Mouse (Mus musculus) neural tube, embryonic 12.5 days (tissue): ENCODE results near the gene BC035947. TPM values are rescaled to one million over a fixed set of nuclear protein-coding genes. Genes with fewer than 3 reads are reported as not detected.
"Not testable (repeated sequence)": the region's sequence is repeated elsewhere in the genome, so short reads cannot be mapped to it uniquely, and the experiment has no call there.

Experiments used
- ATAC-seq: fragments of 200-750 bp; cut with Nextera tagmentation; 2 replicates; pipeline ENCODE4 v1.8.0; 2017; ENCODE audit warnings: low read depth, mild to moderate bottlenecking, moderate TSS enrichment, moderate library complexity; ENCODE audit not compliant: low FRiP score
- H3K27ac ChIP-seq: fragments of 300-500 bp; sonication (generic); 2 replicates; pipeline ENCODE4 v1.5.1; 2016
- H3K27me3 ChIP-seq: fragments of 300-500 bp; sonication (generic); replicated peaks from 2 replicates; pipeline ENCODE4 v1.6.1; 2016; ENCODE audit warnings: mild to moderate bottlenecking
- H3K36me3 ChIP-seq: fragments of 300-500 bp; sonication (generic); 2 replicates; pipeline ENCODE4 v1.6.1; 2016; ENCODE audit warnings: mild to moderate bottlenecking
- H3K4me1 ChIP-seq: fragments of 300-500 bp; sonication (generic); 2 replicates; pipeline ENCODE4 v1.6.1; 2016
- H3K4me2 ChIP-seq: fragments of 300-500 bp; sonication (generic); replicated peaks from 2 replicates; pipeline ENCODE4 v1.6.1; 2016; ENCODE audit warnings: mild to moderate bottlenecking
- H3K4me3 ChIP-seq: fragments of 300-500 bp; sonication (generic); 2 replicates; pipeline ENCODE4 v1.5.1; 2016
- H3K9ac ChIP-seq: fragments of 300-500 bp; sonication (generic); 2 replicates; pipeline ENCODE4 v1.6.1; 2016; ENCODE audit warnings: mild to moderate bottlenecking
- H3K9me3 ChIP-seq: fragments of 300-500 bp; sonication (generic); 2 replicates; pipeline ENCODE4 v1.6.1; 2016; ENCODE audit warnings: mild to moderate bottlenecking
- WGBS: fragments of 180-500 bp; shearing (Covaris S2); methylation state at CpG from one replicate; pipeline ENCODE4 v1.1.7; 2016; 5-methylcytosine and 5-hydroxymethylcytosine counted together
- polyA plus RNA-seq: library from polyadenylated mRNA; unstranded; fragments of >200 nt; fragmentation: Nextera tagmentation; extraction: Ambion mirVana; gene quantifications from 2 replicates; pipeline ENCODE4 v1.2.1, GENCODE M21; 2016

Gene BC035947
- polyA plus RNA-seq, 1 experiment from 2014 or later = 0.65 TPM

DNA sequence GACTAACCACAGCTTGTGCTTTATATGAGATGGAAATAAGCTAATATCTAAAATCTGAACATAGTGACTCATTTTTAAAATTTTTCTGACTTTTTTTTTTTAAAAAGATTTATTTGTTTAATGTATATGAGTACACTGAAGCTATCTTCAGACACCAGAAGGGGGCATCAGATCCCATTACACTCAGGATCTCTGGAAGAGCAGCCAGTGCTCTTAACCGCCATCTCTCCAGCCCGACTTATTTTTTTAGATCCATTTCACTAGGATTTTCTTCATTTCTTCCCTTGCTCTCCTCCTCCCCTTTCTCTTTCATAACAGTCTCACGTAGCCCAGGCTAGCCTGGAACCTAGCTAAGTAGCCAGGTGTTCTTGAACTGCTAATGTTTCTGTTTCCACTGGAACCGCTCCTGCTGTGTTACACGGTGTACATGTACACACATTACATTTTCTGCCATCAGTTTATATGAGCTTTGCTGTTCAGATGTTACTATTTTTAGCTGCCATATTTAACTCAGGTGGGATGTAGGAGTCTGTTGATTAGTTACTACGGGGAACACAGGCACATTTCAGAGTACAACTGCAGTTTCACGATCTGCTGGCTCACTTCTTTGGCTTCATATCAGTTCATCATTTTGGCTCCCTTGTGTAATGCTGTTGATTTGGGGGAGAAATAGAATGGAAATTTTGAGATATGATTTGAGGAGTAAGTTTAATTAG lies 18.7 kb upstream of the BC035947 start:
- no peaks in the 10 kb centered on the region for H3K9me3 ChIP-seq
- no peak for ATAC-seq
- H3K4me3 ChIP-seq = no peak overlapping the region
- 88% methylated on average over 7 of the region's 7 CpGs for WGBS
- no peaks in the 10 kb centered on the region for H3K4me1 ChIP-seq
- H3K27me3 ChIP-seq = no peaks in the 10 kb centered on the region
- H3K4me2 ChIP-seq = no peak overlapping the region
- no peak overlapping the region for H3K9ac ChIP-seq
- H3K36me3 ChIP-seq = no peaks in the 10 kb centered on the region
- H3K27ac ChIP-seq = no peak overlapping the region

DNA sequence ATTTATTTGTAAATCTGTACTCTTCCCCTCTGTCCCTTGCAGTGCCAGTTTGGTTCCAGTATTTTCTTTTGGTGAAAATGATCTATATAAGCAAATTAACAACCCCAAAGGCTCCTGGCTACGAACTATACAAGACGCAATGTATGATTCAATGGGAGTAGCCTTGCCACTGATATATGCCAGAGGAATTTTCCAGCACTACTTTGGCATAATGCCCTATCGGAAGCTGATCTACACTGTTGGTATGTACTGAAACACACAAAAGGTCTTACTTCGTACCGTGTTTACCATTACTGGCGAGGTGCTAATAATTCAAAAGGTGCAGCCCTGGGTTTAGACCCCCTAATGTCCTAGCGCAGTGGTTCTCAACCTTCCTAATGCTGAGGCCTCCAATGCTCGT lies 17.1 kb upstream of the BC035947 start:
- H3K27ac ChIP-seq = no peak overlapping the region
- H3K9ac ChIP-seq = no peak overlapping the region
- no peaks in the 10 kb centered on the region for H3K27me3 ChIP-seq
- no peaks in the 10 kb centered on the region for H3K9me3 ChIP-seq
- WGBS = 93% methylated on average over 8 of the region's 8 CpGs
- H3K4me3 ChIP-seq = no peak overlapping the region
- ATAC-seq = no peak
- H3K4me1 ChIP-seq = no peaks in the 10 kb centered on the region
- H3K4me2 ChIP-seq = no peak overlapping the region
- no peaks in the 10 kb centered on the region for H3K36me3 ChIP-seq

DNA sequence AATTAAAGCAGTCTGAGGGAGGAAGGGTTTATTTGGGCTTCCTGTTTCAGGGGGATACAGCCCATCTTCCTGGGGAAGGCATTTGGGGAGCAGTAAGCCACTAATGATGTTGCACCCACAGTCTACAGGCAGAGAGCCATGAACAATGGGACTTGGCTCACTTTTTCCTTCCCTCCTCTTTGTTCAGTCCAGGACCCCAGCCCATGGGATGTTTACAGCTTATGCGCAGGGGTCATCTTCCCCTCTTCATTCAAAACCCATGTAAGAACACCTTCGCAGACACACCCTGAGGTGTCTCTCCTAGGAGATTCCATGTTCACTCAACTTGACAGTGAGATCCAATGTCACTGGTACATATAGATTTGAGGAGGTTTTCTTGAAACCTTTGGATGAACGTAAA lies 16.4 kb upstream of the BC035947 start:
- Histone ChIP-seq H3K27ac (no peak overlapping the region), H3K27me3 (no peaks in the 10 kb centered on the region), H3K36me3 (no peaks in the 10 kb centered on the region), H3K4me3 (no peak overlapping the region), H3K9me3 (no peaks in the 10 kb centered on the region), H3K4me2 (no peak overlapping the region), H3K4me1 (no peaks in the 10 kb centered on the region), H3K9ac (no peak overlapping the region)
- no peak for ATAC-seq
- WGBS = 93% methylated on average over 3 of the region's 3 CpGs

DNA sequence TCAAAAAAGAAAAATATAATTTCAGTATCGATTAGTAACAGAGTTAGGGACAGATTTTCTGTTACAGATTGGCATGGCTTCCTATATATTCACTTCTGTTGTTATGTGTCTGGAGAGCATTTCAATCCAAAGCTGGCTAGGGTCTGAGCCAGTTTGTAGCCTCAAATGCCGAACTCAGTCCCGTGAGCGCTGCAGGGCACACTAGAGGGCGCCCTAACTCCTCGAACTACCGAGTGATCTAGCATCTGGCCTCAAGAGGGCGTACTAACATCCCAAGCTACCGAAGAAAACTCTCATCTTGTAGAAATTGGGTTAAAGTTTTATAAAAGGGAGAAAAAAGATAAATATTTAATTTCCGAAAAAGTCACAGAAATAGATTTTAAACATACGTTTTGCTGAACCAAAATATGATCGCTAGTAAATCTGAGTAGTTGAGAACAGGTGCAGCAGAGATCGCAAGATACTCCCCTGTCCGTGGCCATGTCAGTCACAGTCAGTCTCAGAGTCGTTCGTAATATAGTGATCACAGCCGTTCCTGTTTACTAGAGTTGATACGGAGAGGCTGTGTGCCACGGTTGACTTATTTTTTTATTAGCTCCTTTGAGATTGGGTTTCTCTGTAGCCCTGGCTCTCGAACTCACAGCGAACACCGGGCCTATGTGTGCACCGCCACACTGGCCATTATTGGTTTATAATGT lies 13.4 kb upstream of the BC035947 start:
- WGBS = 50% methylated on average over 23 of the region's 23 CpGs
- H3K27ac ChIP-seq = no peak overlapping the region
- no peak overlapping the region for H3K4me3 ChIP-seq
- no peaks in the 10 kb centered on the region for H3K27me3 ChIP-seq
- H3K36me3 ChIP-seq = no peaks in the 10 kb centered on the region
- H3K4me1 ChIP-seq = no peaks in the 10 kb centered on the region
- no peak overlapping the region for H3K9ac ChIP-seq
- H3K4me2 ChIP-seq = no peak overlapping the region
- no peaks in the 10 kb centered on the region for H3K9me3 ChIP-seq
- no peak for ATAC-seq

DNA sequence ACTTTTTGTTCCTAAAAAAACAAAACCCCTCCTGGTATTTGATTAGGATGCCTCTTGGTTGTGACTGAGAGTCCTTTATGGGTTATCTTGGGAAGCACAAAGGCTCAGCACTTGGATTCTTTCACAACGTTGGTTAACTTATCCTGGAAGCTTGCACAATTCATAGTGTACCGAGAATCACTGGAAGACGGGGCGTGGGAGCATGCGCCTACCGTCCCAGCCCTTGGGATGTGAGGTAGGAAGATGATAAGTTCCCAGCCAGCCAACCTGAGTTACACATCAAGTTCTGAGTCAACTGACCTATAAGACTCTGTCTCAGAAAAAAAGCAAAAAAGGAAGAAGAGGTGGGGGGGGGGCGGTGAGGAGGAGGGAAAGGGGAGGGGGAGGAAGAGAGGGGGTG lies 6.9 kb upstream of the BC035947 start:
- WGBS = 96% methylated on average over 7 of the region's 7 CpGs
- H3K9ac ChIP-seq = no peak overlapping the region
- H3K9me3 ChIP-seq = no peaks in the 10 kb centered on the region
- H3K27me3 ChIP-seq = no peaks in the 10 kb centered on the region
- H3K4me2 ChIP-seq = no peak overlapping the region
- H3K4me1 ChIP-seq = no peaks in the 10 kb centered on the region
- H3K4me3 ChIP-seq = no peak overlapping the region
- no peak for ATAC-seq
- H3K36me3 ChIP-seq = no peaks in the 10 kb centered on the region
- H3K27ac ChIP-seq = no peak overlapping the region

DNA sequence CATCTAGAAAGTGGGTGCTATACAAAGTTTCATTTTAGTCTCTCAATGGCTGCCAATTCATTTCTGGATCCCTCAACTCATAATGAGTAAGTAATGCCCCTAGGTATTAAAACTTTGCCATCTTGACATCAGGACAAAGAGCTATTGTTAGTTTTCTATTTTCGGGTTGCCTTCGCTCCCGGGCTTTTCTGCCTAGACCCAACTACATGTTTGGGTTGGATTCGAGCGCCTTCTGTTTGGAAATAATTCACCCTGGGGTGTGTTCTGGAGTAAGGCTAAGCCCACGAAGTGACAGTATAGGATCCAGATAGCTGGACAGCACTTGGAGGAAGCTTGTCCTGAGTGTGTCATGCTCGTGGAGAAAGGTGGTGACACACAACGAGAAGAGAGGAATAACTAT lies 798 bp upstream of the BC035947 start:
- WGBS = 80% methylated on average over 8 of the region's 8 CpGs
- no peak overlapping the region for H3K4me2 ChIP-seq

DNA sequence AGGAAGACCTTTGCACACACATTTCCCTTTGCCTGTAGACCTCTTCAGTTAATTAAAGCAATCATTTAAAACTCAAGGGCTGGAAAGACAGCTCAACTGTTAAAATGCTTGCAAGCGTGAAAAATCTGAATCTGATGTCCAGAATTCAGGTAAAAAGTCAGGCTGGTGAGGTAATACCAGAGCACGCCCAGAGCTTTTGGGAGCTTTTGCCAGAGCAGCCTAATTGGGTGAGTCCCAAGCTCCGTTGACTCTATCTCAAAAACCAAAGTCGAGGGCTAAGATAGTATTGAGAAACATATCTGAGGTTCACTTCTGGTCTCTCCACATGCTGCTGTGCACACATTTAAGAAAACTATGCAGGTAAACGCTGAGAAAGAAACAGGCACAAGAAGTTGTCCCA lies 1.1 kb downstream of the BC035947 start, which contains the start of gene Mogat1:
Gene Mogat1, plus strand, starts transcription at position 130 of the 400 bp plus-strand sequence.
- 78% methylated on average over 5 of the region's 5 CpGs for WGBS

More for the DNA sequence above, 798 bp upstream of the BC035947 start:
- H3K27ac ChIP-seq = no peak overlapping the region
- no peaks in the 10 kb centered on the region; the same call in 1 of the 2 replicates for H3K27me3 ChIP-seq
- H3K9ac ChIP-seq = no peak overlapping the region
- H3K4me3 ChIP-seq = no peak overlapping the region
- no peak for ATAC-seq
- H3K9me3 ChIP-seq = no peaks in the 10 kb centered on the region
- no peaks in the 10 kb centered on the region for H3K36me3 ChIP-seq
- H3K4me1 ChIP-seq = no peaks in the 10 kb centered on the region

DNA sequence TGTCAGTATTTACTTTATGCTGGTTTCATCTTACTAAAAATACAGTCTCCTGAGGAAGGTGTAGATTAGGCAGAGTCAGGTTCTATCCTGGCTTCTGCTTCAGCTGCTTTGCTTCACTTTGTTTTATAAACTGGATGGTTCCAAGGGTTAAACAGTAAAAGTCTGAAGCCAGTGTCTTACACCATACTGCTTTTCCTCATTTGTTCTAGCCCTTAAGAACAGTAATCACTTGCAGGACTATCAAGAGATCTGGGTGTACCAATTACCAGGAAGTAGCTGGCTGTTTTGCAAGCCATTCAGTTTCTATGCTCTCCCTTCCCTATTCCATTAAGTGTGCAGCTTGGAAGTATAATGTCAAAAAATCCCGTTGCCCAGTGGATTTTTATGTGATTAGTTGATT lies 4.8 kb downstream of the BC035947 start:
- Histone ChIP-seq H3K9me3 (no peaks in the 10 kb centered on the region), H3K27me3 (no peaks in the 10 kb centered on the region; the same call in 1 of the 2 replicates), H3K27ac (no peak overlapping the region), H3K9ac (no peak overlapping the region), H3K4me1 (no peaks in the 10 kb centered on the region), H3K4me2 (no peak overlapping the region), H3K4me3 (no peak overlapping the region), H3K36me3 (no peaks in the 10 kb centered on the region)
- ATAC-seq = no peak
- 48% methylated on average over 1 of the region's 1 CpGs for WGBS

More for the DNA sequence above, 1.1 kb downstream of the BC035947 start, which contains the start of gene Mogat1:
- no peaks in the 10 kb centered on the region; the same call in 1 of the 2 replicates for H3K27me3 ChIP-seq
- no peak for ATAC-seq
- no peaks in the 10 kb centered on the region for H3K4me1 ChIP-seq
- H3K9me3 ChIP-seq = no peaks in the 10 kb centered on the region
- no peak within 1 kb of the TSS for H3K27ac ChIP-seq
- H3K9ac ChIP-seq = peak within 1 kb of the TSS; percentile 53; the same call in 1 of the 2 replicates
- peak within 1 kb of the TSS; percentile 25 for H3K4me3 ChIP-seq
- peak within 1 kb of the TSS; percentile 64 for H3K4me2 ChIP-seq
- H3K36me3 ChIP-seq = no peaks in the 10 kb centered on the region

DNA sequence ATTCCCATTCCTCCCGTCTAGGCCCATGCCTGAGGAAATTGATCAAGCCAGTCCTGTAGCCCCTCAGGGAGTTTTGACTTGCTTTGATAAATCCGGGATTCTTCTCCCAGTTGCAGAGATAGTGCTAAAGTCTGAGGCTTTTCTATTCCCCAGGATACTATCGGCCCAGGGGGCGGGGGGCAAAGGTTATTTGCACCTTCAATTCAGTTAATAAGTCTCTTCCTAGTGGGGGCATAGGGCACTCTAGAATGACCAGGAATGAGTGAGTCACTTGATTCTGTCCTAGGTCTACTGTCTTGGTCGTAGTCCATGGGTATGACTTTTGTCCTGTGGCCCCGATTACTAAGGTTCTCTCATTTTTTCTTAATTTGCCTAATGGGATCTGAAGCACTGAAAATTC lies 9.4 kb downstream of the BC035947 start:
- ATAC-seq = no peak
- Histone ChIP-seq H3K4me3 (no peak overlapping the region), H3K36me3 (no peaks in the 10 kb centered on the region), H3K4me2 (no peak overlapping the region), H3K27me3 (no peaks in the 10 kb centered on the region), H3K4me1 (no peaks in the 10 kb centered on the region), H3K9me3 (no peaks in the 10 kb centered on the region), H3K27ac (no peak overlapping the region), H3K9ac (no peak overlapping the region)
- WGBS = 90% methylated on average over 6 of the region's 6 CpGs

DNA sequence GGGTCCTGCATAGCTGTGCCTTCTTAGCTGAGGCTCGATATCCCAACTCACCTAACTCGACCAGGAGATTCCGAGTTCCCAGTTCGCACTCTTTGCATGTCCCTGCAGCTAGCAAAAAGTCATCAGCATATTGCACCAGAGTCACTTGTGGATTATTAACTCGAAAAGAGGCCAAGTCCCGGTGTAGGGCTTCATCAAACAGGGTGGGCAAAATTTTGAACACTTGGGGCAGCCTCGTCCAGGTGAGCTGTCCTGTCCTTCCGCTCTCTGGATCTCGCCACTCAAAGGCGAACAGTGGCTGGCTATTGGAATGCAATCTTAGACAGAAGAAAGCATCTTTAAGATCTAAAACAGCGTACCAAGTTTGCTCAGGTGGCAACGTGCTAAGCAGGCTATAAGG lies 10.1 kb downstream of the BC035947 start:
- not testable (repeated sequence) for H3K4me2 ChIP-seq, H3K9ac ChIP-seq, H3K27ac ChIP-seq, H3K27me3 ChIP-seq, H3K9me3 ChIP-seq, H3K4me3 ChIP-seq, H3K36me3 ChIP-seq, ATAC-seq, H3K4me1 ChIP-seq
- WGBS = 91% methylated on average over 12 of the region's 12 CpGs

DNA sequence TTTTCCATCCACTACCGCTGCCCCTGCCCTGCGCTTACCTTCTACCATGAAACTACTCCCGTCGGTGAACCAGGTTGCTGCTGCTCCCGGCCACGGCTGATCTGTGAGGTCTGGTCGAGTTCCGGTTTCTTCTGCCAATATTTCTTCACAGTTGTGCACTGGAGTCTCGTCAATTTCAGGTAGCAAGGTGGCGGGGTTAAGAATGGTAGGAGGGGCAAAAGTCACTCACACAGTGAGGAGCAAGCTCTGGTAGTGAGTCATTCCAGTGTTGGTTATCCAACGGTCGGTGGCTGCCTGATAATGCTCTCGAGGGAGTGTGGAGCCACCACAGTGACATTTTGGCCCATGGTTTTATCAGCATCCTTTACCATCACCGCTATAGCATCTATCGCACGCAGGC lies 10.9 kb downstream of the BC035947 start:
- ATAC-seq = no peak
- Histone ChIP-seq H3K4me3 (no peak overlapping the region), H3K27ac (no peak overlapping the region), H3K9me3 (no peaks in the 10 kb centered on the region), H3K4me2 (no peak overlapping the region), H3K27me3 (no peaks in the 10 kb centered on the region), H3K36me3 (no peaks in the 10 kb centered on the region), H3K4me1 (no peaks in the 10 kb centered on the region), H3K9ac (no peak overlapping the region)
- 96% methylated on average over 16 of the region's 16 CpGs for WGBS

DNA sequence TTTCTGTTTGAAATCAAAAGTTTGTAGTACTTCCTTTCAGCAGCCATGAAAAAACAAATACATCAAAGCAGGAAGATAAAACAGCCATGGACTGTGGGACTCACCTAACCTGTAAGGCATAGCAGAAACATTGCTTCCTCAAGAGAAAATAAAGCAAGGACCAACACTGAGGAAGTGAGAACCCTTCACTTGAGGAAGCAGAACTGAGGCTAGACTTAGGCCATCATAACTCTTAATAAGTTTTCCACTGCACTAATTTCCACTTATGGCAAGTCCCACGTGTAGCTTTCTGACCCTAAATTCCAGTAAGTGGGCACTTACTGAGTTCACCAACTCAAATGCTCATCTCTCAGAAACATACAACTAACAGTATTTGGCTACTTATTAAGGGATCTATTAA lies 21.8 kb downstream of the BC035947 start:
- Histone ChIP-seq H3K4me3 (no peak overlapping the region), H3K36me3 (no peaks in the 10 kb centered on the region), H3K9me3 (no peaks in the 10 kb centered on the region), H3K4me2 (0 out of 2 replicates have a peak overlapping the region, but pooled peaks have one; percentile 86), H3K4me1 (peaks cover 9% of the 10 kb centered on the region), H3K9ac (no peak overlapping the region), H3K27ac (no peak overlapping the region), H3K27me3 (no peaks in the 10 kb centered on the region)
- WGBS = 89% methylated on average over 1 of the region's 1 CpGs
- no peak for ATAC-seq
